Mouse (Mus musculus) intestine, embryonic 14.5 days (tissue): ENCODE data around the gene Gm20696. TPM values are rescaled to one million over a fixed set of nuclear protein-coding genes. Genes with fewer than 3 reads are reported as not detected.

ENCODE experiments used
- ATAC-seq: fragments of 200-750 bp; cut with Nextera tagmentation; replicated peaks from 2 replicates; pipeline ENCODE4 v1.8.0; 2017; ENCODE audit warnings: low read depth, moderate number of reproducible peaks, moderate TSS enrichment, moderate library complexity; ENCODE audit not compliant: low FRiP score, low TSS enrichment
- DNase-seq: peaks from one replicate; pipeline ENCODE4 v3.0.0-alpha.2; 2018; ENCODE audit warnings: low spot score
- H3K27ac ChIP-seq: fragments of 300-500 bp; sonication (generic); 2 replicates; pipeline ENCODE4 v1.5.1; 2014; ENCODE audit warnings: low read depth, mild to moderate bottlenecking, control low read depth
- H3K27me3 ChIP-seq: fragments of 300-500 bp; sonication (generic); replicated peaks from 2 replicates; pipeline ENCODE4 v1.6.1; 2014; ENCODE audit warnings: low read length, control low read depth; ENCODE audit not compliant: control insufficient read depth, insufficient read depth
- H3K36me3 ChIP-seq: fragments of 300-500 bp; sonication (generic); 2 replicates; pipeline ENCODE4 v1.6.1; 2014; ENCODE audit warnings: low read length, control low read depth; ENCODE audit not compliant: control insufficient read depth, insufficient read depth
- H3K4me1 ChIP-seq: fragments of 300-500 bp; sonication (generic); replicated peaks from 2 replicates; pipeline ENCODE4 v1.6.1; 2014; ENCODE audit warnings: low read length, control low read depth, mixed read lengths; ENCODE audit not compliant: control insufficient read depth, insufficient read depth
- H3K4me2 ChIP-seq: fragments of 300-500 bp; sonication (generic); 2 replicates; pipeline ENCODE4 v1.6.1; 2014; ENCODE audit warnings: low read length
- H3K4me3 ChIP-seq: fragments of 300-500 bp; sonication (generic); 2 replicates; pipeline ENCODE4 v1.5.1; 2014; ENCODE audit warnings: low read depth, low read length, control low read depth, mixed read lengths
- H3K9ac ChIP-seq: fragments of 300-500 bp; sonication (generic); 2 replicates; pipeline ENCODE4 v1.6.1; 2014; ENCODE audit warnings: mild to moderate bottlenecking, low read length
- H3K9me3 ChIP-seq: fragments of 300-500 bp; sonication (generic); 2 replicates; pipeline ENCODE4 v1.6.1; 2016; ENCODE audit warnings: low read length, control low read depth; ENCODE audit not compliant: control insufficient read depth
- WGBS: fragments of 180-500 bp; shearing (Covaris S2); extraction: QIAGEN DNeasy Blood & Tissue Kit; methylation state at CpG from one replicate; pipeline ENCODE4 v1.1.7; 2014; 5-methylcytosine and 5-hydroxymethylcytosine counted together
- polyA plus RNA-seq: library from polyadenylated mRNA; unstranded; fragments of >200 nt; fragmentation: Nextera tagmentation; extraction: Ambion mirVana; gene quantifications from 2 replicates; pipeline ENCODE4 v1.2.1, GENCODE M21; 2014

Gm20696 gene
- polyA plus RNA-seq, 1 experiment from 2014 or later = 6.9 TPM

- Histone ChIP-seq H3K4me2 (peak overlapping the region; percentile 81), H3K9me3 (no peaks in the 10 kb centered on the region), H3K27ac (no peak overlapping the region), H3K27me3 (peaks cover 52% of the 10 kb centered on the region), H3K36me3 (no peaks in the 10 kb centered on the region), H3K4me1 (peaks cover 8% of the 10 kb centered on the region; the same call in 1 of the 2 replicates), H3K9ac (peak overlapping the region; percentile 71), H3K4me3 (peak overlapping the region; percentile 68)
- ATAC-seq = peak; percentile 57
- peak; percentile 61 for DNase-seq
- 6% methylated on average over 25 of the region's 25 CpGs for whole genome bisulfite sequencing
These were observed 25.1 kb upstream of the Gm20696 start for GRCm38 (mm10) chr6:99691666-99692205.

DNA sequence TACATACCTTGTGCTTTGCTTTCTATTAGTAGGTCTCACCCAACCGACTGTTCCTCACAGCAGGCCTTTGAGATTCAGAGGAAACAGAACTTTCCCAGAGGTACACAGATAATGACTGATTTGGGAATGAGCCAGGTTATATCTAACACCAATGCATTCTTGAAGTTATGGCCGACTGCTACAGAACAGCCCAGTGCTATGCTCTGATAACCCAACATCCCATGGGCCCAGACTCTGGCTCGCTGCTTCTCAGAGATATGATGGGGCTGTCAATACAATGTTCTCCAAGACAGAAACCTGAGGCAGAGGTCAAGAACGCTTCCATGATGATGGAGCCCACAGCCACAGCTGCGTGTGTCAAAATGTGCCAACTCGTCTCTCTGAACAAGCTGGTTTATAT is 21.9 kb upstream of the Gm20696 start:
- 80% methylated on average over 6 of the region's 6 CpGs for WGBS
- H3K27me3 ChIP-seq = peaks cover 31% of the 10 kb centered on the region
- no peak for ATAC-seq

DNA sequence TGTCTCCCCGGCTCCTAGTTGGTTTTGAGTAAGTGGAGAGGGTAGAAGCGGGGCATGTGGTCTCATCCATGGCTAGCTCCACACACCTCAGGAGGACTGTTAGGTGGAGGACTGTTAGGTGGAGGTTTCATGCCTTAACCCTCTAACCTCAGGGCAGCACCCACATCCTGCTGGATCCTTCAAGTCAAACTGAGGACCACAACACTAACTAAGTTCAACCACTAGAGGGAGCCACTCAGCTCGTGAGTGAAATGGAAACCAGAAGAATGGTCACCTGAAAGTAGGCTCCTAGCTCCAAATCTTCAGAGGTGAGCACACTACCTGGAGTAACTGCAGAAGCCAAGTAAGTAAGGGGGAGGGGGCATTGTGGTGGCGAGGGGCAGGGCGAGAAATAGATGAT is 18.3 kb upstream of the Gm20696 start:
- H3K4me1 ChIP-seq = no peaks in the 10 kb centered on the region
- ATAC-seq = no peak
- no peaks in the 10 kb centered on the region for H3K27me3 ChIP-seq
- no peaks in the 10 kb centered on the region for H3K9me3 ChIP-seq
- no peak overlapping the region for H3K4me3 ChIP-seq
- H3K9ac ChIP-seq = no peak overlapping the region
- H3K4me2 ChIP-seq = no peak overlapping the region
- H3K27ac ChIP-seq = no peak overlapping the region
- no peak for DNase-seq
- H3K36me3 ChIP-seq = no peaks in the 10 kb centered on the region
- WGBS = 55% methylated on average over 5 of the region's 5 CpGs

More for the DNA sequence above, 21.9 kb upstream of the Gm20696 start:
- peaks cover 3% of the 10 kb centered on the region; the same call in 1 of the 2 replicates for H3K4me1 ChIP-seq
- no peak for DNase-seq
- no peak overlapping the region for H3K9ac ChIP-seq
- H3K36me3 ChIP-seq = no peaks in the 10 kb centered on the region
- no peaks in the 10 kb centered on the region for H3K9me3 ChIP-seq
- H3K4me2 ChIP-seq = no peak overlapping the region
- H3K4me3 ChIP-seq = no peak overlapping the region
- no peak overlapping the region for H3K27ac ChIP-seq

DNA sequence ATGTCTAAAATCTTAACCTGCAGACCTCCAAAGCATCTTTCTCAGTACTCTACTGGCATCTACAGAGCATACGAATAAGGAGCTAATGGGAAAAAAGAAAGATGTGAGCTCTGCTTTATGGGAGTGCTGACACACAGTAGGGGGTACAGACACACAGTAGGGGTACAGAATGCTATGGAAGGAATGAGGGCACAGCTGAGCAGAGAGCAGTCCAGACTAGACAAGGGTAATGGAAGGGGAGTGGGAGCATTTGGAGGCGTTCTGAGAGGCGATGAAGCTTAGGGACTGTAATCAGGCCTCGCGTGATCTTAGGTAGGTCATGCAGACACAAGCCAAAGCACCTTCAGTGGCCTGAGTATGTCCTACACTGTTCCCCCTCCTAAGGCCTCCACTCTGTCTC is 17.4 kb upstream of the Gm20696 start:
- H3K4me1 ChIP-seq = no peaks in the 10 kb centered on the region
- H3K9ac ChIP-seq = no peak overlapping the region
- no peak overlapping the region for H3K27ac ChIP-seq
- H3K4me2 ChIP-seq = no peak overlapping the region
- no peaks in the 10 kb centered on the region for H3K9me3 ChIP-seq
- no peaks in the 10 kb centered on the region for H3K27me3 ChIP-seq
- no peak for DNase-seq
- H3K4me3 ChIP-seq = no peak overlapping the region
- ATAC-seq = no peak
- 88% methylated on average over 5 of the region's 5 CpGs for WGBS
- H3K36me3 ChIP-seq = no peaks in the 10 kb centered on the region

DNA sequence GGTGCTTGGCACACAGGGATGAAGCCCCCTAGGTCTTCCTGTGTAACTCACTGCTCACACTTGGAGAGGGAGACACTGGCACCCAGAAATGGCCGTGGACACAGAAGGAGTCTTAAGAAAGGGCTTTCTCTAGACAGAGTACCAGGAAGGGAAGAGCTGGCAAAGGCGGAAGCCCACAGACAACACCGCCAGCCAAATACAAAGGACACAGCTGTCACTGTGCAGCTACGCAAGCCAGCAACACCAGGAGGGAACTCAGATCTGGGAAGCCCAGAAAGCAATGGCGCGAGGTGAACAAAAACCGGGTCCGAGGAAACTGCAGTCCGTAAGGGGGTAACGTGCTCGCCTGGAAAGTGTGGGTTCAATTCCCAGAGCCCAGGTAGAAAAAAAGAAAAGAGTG is 11.5 kb upstream of the Gm20696 start:
- Histone ChIP-seq H3K4me3 (no peak overlapping the region), H3K27ac (no peak overlapping the region), H3K27me3 (no peaks in the 10 kb centered on the region), H3K9ac (no peak overlapping the region), H3K9me3 (no peaks in the 10 kb centered on the region), H3K4me1 (no peaks in the 10 kb centered on the region; the same call in 1 of the 2 replicates), H3K4me2 (no peak overlapping the region), H3K36me3 (no peaks in the 10 kb centered on the region)
- ATAC-seq = no peak
- DNase-seq = no peak
- 80% methylated on average over 11 of the region's 11 CpGs for WGBS

DNA sequence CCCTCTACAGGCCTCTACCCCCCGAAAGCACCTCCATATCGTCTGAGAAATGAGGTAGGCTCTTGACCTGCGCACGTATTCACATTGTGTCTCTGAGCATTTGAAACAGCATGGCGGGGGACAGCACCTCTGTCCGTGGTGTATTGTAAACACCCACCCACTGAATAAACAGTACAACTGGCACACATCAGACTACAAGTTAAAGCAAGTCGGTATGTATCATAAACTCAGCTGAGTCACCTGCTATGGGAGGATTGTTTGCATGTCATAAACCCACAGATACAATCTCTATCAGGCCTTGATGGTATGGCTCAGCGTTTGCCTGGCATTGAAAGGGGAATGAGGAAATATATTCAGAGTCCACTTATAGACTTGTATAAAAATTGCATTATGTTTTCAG is 10.7 kb upstream of the Gm20696 start:
- DNase-seq (no peak), ATAC-seq (peak; percentile 85)
- no peaks in the 10 kb centered on the region for H3K9me3 ChIP-seq
- H3K4me1 ChIP-seq = no peaks in the 10 kb centered on the region; the same call in 1 of the 2 replicates
- no peaks in the 10 kb centered on the region for H3K27me3 ChIP-seq
- no peak overlapping the region for H3K9ac ChIP-seq
- H3K36me3 ChIP-seq = no peaks in the 10 kb centered on the region
- WGBS = 57% methylated on average over 8 of the region's 8 CpGs
- no peak overlapping the region for H3K4me3 ChIP-seq
- H3K4me2 ChIP-seq = no peak overlapping the region
- H3K27ac ChIP-seq = no peak overlapping the region

DNA sequence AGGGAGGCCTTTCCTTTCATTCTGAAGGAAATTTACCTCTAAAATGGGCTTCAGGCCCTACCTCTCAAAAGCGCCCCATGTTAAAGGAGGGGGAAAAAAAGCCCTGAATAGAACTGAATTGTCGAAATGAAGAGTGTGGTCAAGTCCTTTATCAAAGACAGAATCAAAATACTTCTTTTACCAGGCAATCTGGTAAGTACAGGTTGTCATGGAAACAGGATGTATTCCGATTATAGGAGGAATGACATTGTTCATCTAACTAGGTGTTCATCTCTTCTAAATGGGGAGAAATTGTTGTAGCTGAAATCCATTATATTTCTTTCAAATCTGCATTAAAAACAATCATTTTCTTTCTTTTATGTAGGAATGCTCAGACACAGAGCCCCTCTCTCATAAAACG is 7.9 kb upstream of the Gm20696 start:
- no peak overlapping the region for H3K27ac ChIP-seq
- H3K4me2 ChIP-seq = no peak overlapping the region
- DNase-seq (no peak), ATAC-seq (no peak)
- WGBS = 79% methylated on average over 4 of the region's 4 CpGs
- no peaks in the 10 kb centered on the region; the same call in 1 of the 2 replicates for H3K4me1 ChIP-seq
- H3K4me3 ChIP-seq = no peak overlapping the region
- H3K36me3 ChIP-seq = no peaks in the 10 kb centered on the region
- no peaks in the 10 kb centered on the region for H3K27me3 ChIP-seq
- no peaks in the 10 kb centered on the region for H3K9me3 ChIP-seq
- no peak overlapping the region for H3K9ac ChIP-seq

- no peak for DNase-seq
- Histone ChIP-seq H3K4me3 (no peak overlapping the region), H3K4me1 (peaks cover 8% of the 10 kb centered on the region; the same call in 1 of the 2 replicates), H3K36me3 (no peaks in the 10 kb centered on the region), H3K9ac (no peak overlapping the region), H3K4me2 (no peak overlapping the region), H3K9me3 (no peaks in the 10 kb centered on the region), H3K27ac (no peak overlapping the region), H3K27me3 (no peaks in the 10 kb centered on the region)
- 58% methylated on average over 3 of the region's 3 CpGs for WGBS
- no peak for ATAC-seq
These were observed 5.2 kb upstream of the Gm20696 start for GRCm38 (mm10) chr6:99671768-99672167.

DNA sequence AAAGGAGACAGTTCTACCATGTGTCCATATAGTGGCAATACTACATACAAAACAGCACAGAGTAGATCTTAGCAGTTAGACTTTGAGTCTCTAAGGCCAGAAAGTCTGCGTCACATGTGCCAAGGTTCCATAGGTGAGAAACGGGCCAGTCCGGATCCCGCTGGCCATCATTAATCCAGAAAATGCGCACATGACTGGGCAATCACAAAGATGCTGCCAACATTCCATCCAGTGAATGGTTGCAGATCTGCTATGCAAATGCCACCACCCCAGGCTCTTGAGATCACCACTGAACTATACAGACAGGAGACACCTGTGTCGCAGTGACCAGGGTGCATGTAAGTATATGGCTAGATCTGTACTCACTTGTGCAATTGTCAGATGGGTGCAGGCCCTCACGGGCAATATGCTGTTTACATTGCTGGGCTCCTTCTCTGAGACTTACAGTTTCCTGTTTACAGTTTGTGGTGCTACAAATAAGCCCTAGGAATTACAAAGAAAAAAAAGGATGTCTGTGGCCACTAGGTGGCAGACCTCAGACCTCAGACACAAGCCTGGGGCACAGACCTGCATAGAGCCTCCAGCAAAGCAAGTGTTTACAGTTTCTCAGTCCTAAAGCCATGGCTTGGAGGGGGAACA is 4.0 kb upstream of the Gm20696 start:
- DNase-seq (peak; percentile 75), ATAC-seq (no peak)
- WGBS = 76% methylated on average over 7 of the region's 7 CpGs
- Histone ChIP-seq H3K27me3 (no peaks in the 10 kb centered on the region), H3K9me3 (no peaks in the 10 kb centered on the region), H3K4me3 (no peak overlapping the region), H3K4me2 (no peak overlapping the region), H3K9ac (no peak overlapping the region), H3K4me1 (peaks cover 8% of the 10 kb centered on the region; the same call in 1 of the 2 replicates), H3K36me3 (no peaks in the 10 kb centered on the region), H3K27ac (no peak overlapping the region)
